Mouse (Mus musculus): ENCODE measurements around the gene Lap3.

GRCm38 (mm10) chr5:45514599-45514998 is 21.4 kb downstream of the Lap3 start:
- TF ChIP-seq CTCF (IDR thresholded peaks at IDR 0.05) (no peak), POLR2A (IDR thresholded peaks at IDR 0.05; ENCODE audit: insufficient read depth, low read depth, low read length) (no peak)
